Mouse (Mus musculus) ovary, adult 2 months (tissue): ENCODE data around the gene Ttc41. TPM values are rescaled to one million over a fixed set of nuclear protein-coding genes. Genes with fewer than 3 reads are reported as not detected.

Experiments used
- polyA plus RNA-seq: library from polyadenylated mRNA; depleted of rRNA; stranded (reverse); fragments of >200 nt; gene quantifications from 2 replicates; pipeline ENCODE4 v1.2.3, GENCODE M21; 2012; rRNA removed

The Ttc41 gene
- 1.1 and 1.3 TPM in 2 replicates for polyA plus RNA-seq

GRCm38 (mm10) chr10:86705318-86705921 lies at the start of gene Ttc41, which contains the start of gene Hsp90b1:
Ttc41 (plus strand) TSS chr10:86705811.
Hsp90b1 (minus strand) TSS chr10:86705509.

GRCm38 (mm10) chr10:86763672-86764071 lies 58.1 kb downstream of the Ttc41 start, which contains the start of gene Gm49358:
Gm49358 (plus strand) TSS chr10:86763972.

GRCm38 (mm10) chr10:86778398-86779116 lies 72.9 kb downstream of the Ttc41 start, which contains the start of gene Nt5dc3:
Nt5dc3 (plus strand) TSS chr10:86779005.

Other genes starting within 250 kb of the Ttc41 start
- gene Syn3, start 206.9 kb upstream of the Ttc41 start, polyA plus RNA-seq, result 1.2 TPM in 2 replicates
- 38.3 and 50.7 TPM in 2 replicates for gene Hsp90b1, start 302 bp upstream of the Ttc41 start, polyA plus RNA-seq
- not detected in 2 replicates for gene Gm49358, start 58.2 kb downstream of the Ttc41 start, polyA plus RNA-seq
- 20.0 and 22.5 TPM in 2 replicates for gene Nt5dc3, start 73.2 kb downstream of the Ttc41 start, polyA plus RNA-seq